Mouse (Mus musculus) urinary bladder, postnatal 14 days (tissue): Measurements from ENCODE around the gene Cenpv.

ENCODE experiments used
- DNase-seq: peaks from one replicate; pipeline ENCODE4 v3.0.0; 2021; ENCODE audit warnings: low spot score

The Cenpv gene

GRCm38 (mm10) chr11:62539089-62539890 is at the start of gene Cenpv:
TSS of gene Cenpv (minus strand) at chr11:62539261.
- DNase-seq, result peak; percentile 70

- DNase-seq, result no peak
Measured at GRCm38 (mm10) chr11:62587034-62587433, 48.0 kb upstream of the Cenpv start.

DNA sequence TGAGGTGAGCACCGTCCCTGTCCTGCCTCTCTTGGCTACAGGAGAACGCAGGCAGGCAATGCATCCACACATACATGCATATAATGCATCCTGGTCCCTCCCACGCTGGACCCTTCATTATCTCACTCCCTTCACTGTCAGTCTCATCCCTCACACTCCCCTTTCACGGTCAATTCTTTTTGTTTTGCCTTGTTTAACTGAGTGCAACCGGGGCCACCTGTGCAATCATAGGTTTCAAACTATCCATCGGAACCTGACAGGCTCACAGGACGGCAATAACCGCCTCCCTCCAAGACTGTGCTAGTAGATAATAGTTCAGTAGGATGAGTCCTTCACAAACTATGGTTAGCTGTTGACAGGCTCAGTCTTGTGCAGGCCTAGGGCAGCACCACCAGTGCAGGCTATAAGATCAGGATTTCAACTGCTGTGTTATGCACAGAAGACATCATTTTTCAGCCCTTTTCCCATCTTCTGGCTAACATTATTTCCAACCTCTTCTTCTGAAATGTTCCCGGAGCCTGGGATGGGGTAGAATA is 45.7 kb upstream of the Cenpv start:
- DNase-seq, result no peak

- no peak for DNase-seq
Measured at GRCm38 (mm10) chr11:62583031-62583430, 44.0 kb upstream of the Cenpv start.

GRCm38 (mm10) chr11:62576530-62577152 is 37.6 kb upstream of the Cenpv start:
- peak; percentile 18 for DNase-seq

DNA sequence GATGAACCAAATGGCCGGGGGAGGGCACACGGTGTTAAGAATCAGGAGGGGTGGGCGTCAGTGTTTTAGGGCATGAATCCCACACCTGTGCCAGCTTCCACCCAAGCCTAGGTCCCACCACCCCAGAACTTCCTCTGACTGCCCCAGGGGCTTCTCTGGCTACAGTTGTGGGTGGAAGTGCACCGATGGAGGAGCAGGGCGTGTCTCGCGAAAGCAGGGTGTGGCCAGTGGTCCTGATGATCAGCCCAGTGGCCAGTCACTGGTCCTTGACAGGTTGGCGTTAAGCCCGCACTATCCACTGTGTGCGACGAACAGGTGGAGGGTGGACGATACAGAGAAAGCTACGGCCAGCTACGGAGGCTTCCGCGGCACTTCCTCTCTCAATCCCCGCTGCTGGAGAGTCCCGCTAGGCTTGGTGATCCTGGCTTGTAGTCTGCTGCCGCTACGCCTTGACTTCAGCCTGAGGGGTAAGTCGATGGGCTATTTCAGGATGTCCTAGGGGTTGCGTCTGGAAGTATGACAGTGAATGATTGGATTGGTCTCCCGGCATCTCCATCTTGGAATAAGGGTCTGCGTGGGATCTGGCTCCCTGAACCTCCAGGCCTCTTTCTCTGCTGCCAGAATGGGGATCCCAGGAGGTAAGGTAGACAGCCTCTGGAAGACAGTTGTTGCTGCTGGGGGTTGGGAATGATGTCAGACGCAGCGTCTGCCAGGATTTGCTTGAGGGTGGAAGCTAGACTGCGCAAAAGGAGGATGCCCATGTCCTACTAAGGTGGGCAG is 36.8 kb upstream of the Cenpv start:
- DNase-seq, result peak; percentile 22

DNA sequence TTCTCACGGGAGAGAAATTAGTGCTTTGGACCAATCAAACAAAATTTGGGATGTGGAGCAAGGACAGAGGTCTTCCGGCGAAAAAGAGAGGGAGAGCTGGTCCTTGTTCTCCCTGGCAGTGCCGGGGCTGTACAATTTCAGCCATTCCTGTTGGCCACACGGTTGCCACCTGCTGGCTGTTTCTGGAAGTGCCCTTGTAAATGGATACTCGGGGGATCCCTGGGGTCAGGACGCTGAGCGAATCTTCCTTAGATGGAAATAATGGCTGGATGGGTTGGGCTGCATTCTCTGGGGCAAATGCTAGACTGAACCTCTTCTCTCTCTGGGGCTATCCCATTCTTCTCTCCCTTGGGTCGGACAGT is 36.2 kb upstream of the Cenpv start:
- DNase-seq, result peak; percentile 88

DNA sequence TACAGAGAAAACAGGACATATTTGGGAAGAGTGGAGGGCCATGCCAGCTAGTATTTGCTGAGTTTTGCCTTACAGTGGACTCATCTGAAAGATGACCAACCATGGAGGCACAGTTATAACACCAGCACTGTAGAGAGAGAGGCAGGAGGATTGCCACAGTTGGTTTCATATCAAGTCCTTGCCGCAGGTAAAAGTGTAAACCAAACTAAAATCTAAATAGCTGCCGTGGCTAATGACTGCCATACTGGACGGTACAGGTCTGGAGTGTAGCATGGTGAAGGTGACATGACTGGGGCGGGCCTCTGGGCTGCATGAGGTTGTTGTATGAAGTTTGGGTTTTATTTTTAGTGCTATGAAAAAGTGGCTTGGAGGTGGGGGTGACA is 35.6 kb upstream of the Cenpv start:
- no peak for DNase-seq

- DNase-seq, result no peak
Measured at GRCm38 (mm10) chr11:62573959-62574702, 35.1 kb upstream of the Cenpv start, which contains the start of gene Trpv2. TSS of gene Trpv2 (plus strand) at chr11:62574486.

DNA sequence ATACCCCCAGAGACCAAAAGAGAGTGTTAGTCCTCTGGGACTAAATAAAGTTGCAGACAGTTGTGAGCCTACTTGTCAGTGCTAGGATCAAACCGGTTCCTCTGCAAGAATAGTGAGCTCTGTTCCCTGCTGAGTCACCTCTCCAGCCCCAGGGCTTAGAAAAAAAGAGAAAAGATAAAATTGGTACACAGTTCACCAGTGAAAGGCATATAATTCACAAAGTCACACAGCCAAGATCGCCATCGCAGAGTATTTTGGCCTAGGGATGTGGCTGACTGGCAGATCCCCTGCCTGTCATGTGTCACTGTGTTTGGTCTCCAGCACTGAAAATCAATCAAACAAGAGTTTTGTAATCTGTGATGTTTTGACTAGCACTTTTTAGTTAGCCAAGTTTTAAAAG is 29.2 kb upstream of the Cenpv start:
- DNase-seq, result peak; percentile 23

GRCm38 (mm10) chr11:62566211-62566610 is 27.1 kb upstream of the Cenpv start:
- no peak for DNase-seq

DNA sequence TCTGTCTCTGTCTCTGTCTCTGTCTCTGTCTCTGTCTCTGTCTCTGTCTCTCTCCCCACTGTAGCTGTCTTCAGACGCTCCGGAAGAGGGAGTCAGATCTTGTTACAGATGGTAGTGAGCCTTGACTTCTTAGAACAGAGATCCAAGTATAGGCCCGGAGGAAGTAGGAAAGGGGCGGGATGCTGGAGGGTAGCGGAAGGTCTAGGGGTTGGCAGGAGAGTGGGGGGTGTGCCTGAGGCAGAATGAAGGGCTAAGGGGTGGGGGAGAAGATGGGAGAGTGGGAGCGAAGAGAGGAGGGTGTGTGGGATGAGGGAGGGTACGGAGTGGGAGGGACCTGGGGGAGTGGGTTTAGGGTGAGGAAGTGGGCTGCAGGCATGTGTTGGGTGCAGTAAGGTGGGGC is 26.7 kb upstream of the Cenpv start:
- DNase-seq, result no peak

DNA sequence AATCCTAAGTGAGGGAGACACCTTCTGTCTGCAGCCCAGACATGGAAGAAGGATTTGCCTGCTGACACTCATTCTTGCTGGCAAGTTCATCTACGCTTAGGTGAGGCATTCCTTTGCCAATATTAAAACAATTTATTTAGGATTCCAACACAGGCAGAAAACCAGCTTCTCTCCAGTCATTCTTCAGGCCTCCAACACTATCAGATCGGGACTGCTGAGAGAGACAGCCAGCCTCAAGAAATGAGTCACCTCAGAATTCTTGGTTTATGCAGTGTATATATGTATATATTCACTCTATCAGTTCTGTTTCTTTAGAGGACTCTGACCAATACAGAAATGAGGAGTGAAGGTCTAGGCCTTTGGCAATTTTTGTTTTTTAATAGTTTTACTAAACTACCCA is 24.5 kb upstream of the Cenpv start:
- DNase-seq, result no peak

GRCm38 (mm10) chr11:62560463-62561016 is 21.5 kb upstream of the Cenpv start:
- no peak for DNase-seq

DNA sequence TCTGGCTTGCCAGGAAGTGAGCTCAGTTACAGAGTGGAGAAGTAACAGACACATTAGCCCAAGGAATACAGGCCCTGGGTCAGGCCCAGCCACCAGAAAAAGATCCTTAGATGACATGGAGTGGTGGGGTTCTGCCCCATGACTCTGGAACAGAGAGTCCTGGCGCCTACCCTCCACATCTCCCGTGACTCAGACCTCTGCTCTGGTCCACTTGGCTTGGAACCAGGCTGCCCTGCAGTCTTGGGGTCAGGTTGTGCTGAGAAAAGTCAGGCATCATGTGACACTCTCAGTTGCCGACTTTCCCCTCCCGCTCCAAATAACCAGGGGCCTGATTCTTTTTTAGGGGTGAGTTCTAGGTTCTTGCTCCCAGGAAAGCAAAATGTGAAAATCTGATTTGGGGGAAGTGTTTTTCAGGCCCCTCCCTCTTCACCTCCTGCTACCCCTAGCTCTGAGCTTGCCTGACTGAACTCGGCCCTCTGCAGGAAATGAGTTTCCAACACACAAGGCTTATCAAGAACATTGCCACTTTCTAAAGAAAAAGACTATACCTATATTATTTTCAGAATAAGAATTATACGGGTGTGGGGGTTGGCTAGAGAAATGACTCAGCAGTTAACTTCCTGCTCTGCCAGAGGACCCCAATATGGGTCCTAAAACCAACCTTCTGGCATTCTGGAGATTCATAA is 20.0 kb upstream of the Cenpv start:
- peak; percentile 69 for DNase-seq

GRCm38 (mm10) chr11:62558152-62558551 is 19.1 kb upstream of the Cenpv start:
- DNase-seq, result no peak

- no peak for DNase-seq
Measured at GRCm38 (mm10) chr11:62557205-62557604, 18.1 kb upstream of the Cenpv start.

DNA sequence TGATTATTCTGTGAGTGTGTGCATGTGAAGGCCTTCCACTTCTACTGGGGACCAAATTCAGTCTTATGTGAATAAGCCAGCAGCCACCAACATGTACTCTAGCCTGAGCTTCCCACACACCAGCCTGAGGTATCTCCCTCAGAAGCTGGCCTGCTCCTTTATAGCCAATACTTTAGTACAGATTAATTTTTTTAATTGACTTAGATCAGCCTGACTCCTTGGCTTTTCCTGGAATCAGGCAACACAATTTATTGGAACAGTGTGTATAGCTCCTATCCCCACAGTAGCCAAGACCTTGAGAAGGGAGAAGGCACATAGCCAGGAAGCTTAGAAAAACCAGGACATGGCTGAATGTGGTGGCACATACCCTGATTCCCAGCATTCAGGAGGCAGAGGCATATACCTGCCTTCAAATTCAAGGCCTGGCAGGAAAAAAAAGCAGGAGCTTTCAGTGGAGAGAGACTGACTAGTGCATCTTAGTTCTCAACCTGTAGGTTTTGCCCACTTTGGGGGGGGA is 16.9 kb upstream of the Cenpv start:
- no peak for DNase-seq

DNA sequence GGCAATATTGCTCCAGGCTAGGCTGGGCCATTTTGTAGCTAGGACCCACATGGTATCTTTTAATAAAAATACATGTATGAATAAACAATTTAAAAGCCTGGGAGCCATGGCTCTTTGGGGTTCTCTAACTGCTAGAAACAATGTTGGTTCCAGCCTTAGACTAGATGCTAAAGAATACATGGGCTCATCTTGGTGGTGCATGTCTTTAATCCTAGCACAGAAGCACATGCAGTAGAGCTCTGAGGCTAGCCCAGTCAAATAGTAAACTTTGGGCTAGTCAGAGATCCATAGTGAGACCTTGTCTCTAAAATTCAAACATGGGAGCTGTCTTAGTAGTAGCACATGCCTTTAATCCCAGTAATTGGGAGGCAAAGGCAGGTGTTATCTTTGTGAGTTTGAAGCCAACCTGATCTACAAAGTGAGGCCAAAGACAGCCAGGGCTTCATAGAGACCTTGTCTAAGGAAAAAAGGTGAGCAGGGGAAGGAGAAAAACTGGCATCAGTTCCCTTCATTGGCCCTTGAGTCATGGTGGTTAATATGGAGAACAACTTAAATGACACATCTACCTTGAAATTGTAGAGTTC is 16.0 kb upstream of the Cenpv start:
- DNase-seq, result no peak

DNA sequence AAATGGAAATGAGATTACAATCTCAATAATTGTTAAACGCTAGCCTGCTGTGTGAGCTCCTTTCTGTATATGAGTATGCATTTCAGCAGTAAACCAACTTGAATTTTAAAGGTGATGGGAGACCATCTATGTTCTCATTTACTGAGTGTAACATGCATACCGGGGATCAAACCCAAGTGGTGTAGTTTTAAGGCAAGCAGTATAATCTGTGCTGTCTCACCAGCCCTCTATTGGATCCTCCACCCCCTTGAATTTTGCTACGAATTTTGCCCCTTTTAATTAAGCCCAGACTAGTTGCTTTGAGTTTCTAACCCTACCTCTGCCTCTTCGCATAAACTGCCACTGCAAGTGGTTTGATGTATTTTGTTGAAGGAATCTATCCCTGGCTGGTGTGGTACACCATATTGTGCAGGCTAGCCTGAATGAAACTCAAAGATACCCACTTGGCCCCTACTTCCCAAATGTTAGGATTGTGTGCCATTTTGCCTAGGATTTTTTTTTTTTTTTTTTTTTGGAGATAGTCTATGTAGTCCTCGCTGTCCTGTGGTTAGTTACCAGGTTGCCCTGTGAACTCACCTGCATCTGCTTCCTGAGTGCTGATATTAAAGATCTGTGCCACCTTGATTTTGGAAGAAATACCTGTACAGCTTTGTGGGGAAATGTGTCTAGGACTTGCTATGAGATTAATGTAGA is 15.2 kb upstream of the Cenpv start:
- DNase-seq, result no peak
